Mouse (Mus musculus) midbrain, embryonic 16.5 days (tissue): Measurements from ENCODE around the gene Suz12. TPM values are rescaled to one million over a fixed set of nuclear protein-coding genes. Genes with fewer than 3 reads are reported as not detected.
"Not testable (repeated sequence)": the region's sequence is repeated elsewhere in the genome, so short reads cannot be mapped to it uniquely, and the experiment has no call there.

ENCODE experiments used
- ATAC-seq: fragments of 200-750 bp; cut with Nextera tagmentation; 2 replicates; pipeline ENCODE4 v1.8.0; 2017; ENCODE audit warnings: moderate TSS enrichment
- H3K27ac ChIP-seq: fragments of 300-500 bp; sonication (generic); 2 replicates; pipeline ENCODE4 v1.5.1; 2014; ENCODE audit warnings: mild to moderate bottlenecking, low read length, mixed read lengths
- H3K27me3 ChIP-seq: fragments of 300-500 bp; sonication (generic); 2 replicates; pipeline ENCODE4 v1.6.1; 2014; ENCODE audit warnings: low read depth, low read length, mixed read lengths; ENCODE audit not compliant: control insufficient read depth, insufficient read depth
- H3K36me3 ChIP-seq: fragments of 300-500 bp; sonication (generic); 2 replicates; pipeline ENCODE4 v1.6.1; 2014; ENCODE audit warnings: mild to moderate bottlenecking, low read length, moderate library complexity, mixed read lengths; ENCODE audit not compliant: control insufficient read depth, insufficient read depth
- H3K4me1 ChIP-seq: fragments of 300-500 bp; sonication (generic); 2 replicates; pipeline ENCODE4 v1.6.1; 2014; ENCODE audit warnings: mild to moderate bottlenecking, low read length, mixed read lengths; ENCODE audit not compliant: control insufficient read depth, insufficient read depth
- H3K4me2 ChIP-seq: fragments of 300-500 bp; sonication (generic); 2 replicates; pipeline ENCODE4 v1.6.1; 2014; ENCODE audit warnings: mild to moderate bottlenecking, low read length, mixed read lengths
- H3K4me3 ChIP-seq: fragments of 300-500 bp; sonication (generic); 2 replicates; pipeline ENCODE4 v1.5.1; 2014; ENCODE audit warnings: low read depth, mild to moderate bottlenecking, low read length, moderate library complexity, mixed read lengths
- H3K9ac ChIP-seq: fragments of 300-500 bp; sonication (generic); 2 replicates; pipeline ENCODE4 v1.6.1; 2014; ENCODE audit warnings: low read depth, low read length, mixed read lengths
- H3K9me3 ChIP-seq: fragments of 300-500 bp; sonication (generic); replicated peaks from 2 replicates; pipeline ENCODE4 v1.6.1; 2014; ENCODE audit warnings: mild to moderate bottlenecking, low read length, mixed read lengths; ENCODE audit not compliant: control insufficient read depth, poor library complexity, severe bottlenecking
- WGBS: fragments of 180-500 bp; shearing (Covaris S2); extraction: QIAGEN DNeasy Blood & Tissue Kit; methylation state at CpG from one replicate; pipeline ENCODE4 v1.1.7; 2014; 5-methylcytosine and 5-hydroxymethylcytosine counted together
- polyA plus RNA-seq: library from polyadenylated mRNA; unstranded; fragments of >200 nt; fragmentation: Nextera tagmentation; extraction: Ambion mirVana; gene quantifications from 2 replicates; pipeline ENCODE4 v1.2.1, GENCODE M21; 2015

Gene Suz12
- polyA plus RNA-seq, 1 experiment from 2014 or later, result 11.7 TPM

GRCm38 (mm10) chr11:79965896-79966295, 27.0 kb upstream of the Suz12 start:
- Histone ChIP-seq H3K4me2 (no peak overlapping the region), H3K4me1 (peaks cover 7% of the 10 kb centered on the region), H3K36me3 (no peaks in the 10 kb centered on the region), H3K27ac (no peak overlapping the region), H3K27me3 (no peaks in the 10 kb centered on the region), H3K4me3 (no peak overlapping the region), H3K9me3 (no peaks in the 10 kb centered on the region), H3K9ac (no peak overlapping the region)
- WGBS, result 64% methylated on average over 8 of the region's 8 CpGs
- no peak for ATAC-seq

DNA sequence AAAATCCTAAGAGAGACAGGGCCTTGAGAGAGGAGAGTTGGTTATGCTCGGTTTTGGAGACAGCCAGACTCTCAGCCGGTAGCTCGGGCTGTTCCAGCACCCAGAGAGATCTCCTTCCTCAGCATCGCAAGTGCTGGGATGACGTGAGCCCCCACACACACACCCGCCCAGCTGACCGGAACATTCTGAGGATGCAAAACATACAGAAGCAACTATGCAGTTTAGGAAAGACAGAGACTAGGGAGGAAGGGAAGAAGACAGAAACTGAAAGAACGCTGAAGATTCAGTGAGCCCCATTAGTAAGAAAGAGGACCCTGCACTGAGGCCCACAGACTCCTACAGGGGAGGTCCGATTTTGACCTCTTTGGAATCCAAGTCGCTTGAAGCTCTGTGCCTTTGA, 25.2 kb upstream of the Suz12 start:
- H3K4me1 ChIP-seq, result no peaks in the 10 kb centered on the region
- no peak for ATAC-seq
- no peak overlapping the region for H3K27ac ChIP-seq
- no peak overlapping the region for H3K4me3 ChIP-seq
- 78% methylated on average over 10 of the region's 10 CpGs for WGBS
- no peak overlapping the region for H3K9ac ChIP-seq
- H3K27me3 ChIP-seq, result no peaks in the 10 kb centered on the region
- no peaks in the 10 kb centered on the region for H3K36me3 ChIP-seq
- H3K4me2 ChIP-seq, result no peak overlapping the region
- H3K9me3 ChIP-seq, result no peaks in the 10 kb centered on the region

DNA sequence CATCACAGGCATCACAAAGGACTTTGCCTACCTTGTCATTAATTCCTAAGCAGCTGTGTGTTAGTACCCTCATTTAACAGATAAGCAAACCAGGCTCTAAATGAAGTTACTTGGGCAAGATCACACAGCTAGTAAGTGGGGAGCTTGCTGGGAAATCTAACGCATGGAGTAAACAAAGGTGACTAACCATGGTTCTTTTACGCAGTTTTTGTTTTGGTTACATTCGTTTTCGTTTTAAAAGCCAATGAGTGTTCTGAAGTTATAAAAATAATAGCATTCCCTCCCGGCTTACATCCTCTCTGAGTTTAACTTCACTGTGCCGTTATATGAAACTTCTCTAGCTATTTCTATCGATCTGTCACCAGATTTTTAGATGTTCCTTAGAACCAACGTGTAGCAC, 19.8 kb upstream of the Suz12 start:
- H3K27ac ChIP-seq, result no peak overlapping the region

GRCm38 (mm10) chr11:79973626-79974476, 19.1 kb upstream of the Suz12 start:
- H3K27ac ChIP-seq, result no peak overlapping the region; the same call in 1 of the 2 replicates
- ATAC-seq, result peak; percentile 60
- under 1% methylated on average over 41 of the region's 41 CpGs for WGBS

More for the DNA sequence above, 19.8 kb upstream of the Suz12 start:
- Histone ChIP-seq H3K36me3 (no peaks in the 10 kb centered on the region), H3K9ac (no peak overlapping the region), H3K4me3 (peak overlapping the region; percentile 51), H3K4me1 (peaks cover 10% of the 10 kb centered on the region), H3K4me2 (peak overlapping the region; percentile 73), H3K27me3 (no peaks in the 10 kb centered on the region; the same call in 1 of the 2 replicates), H3K9me3 (no peaks in the 10 kb centered on the region)
- ATAC-seq, result no peak
- 16% methylated on average over 8 of the region's 8 CpGs for WGBS

DNA sequence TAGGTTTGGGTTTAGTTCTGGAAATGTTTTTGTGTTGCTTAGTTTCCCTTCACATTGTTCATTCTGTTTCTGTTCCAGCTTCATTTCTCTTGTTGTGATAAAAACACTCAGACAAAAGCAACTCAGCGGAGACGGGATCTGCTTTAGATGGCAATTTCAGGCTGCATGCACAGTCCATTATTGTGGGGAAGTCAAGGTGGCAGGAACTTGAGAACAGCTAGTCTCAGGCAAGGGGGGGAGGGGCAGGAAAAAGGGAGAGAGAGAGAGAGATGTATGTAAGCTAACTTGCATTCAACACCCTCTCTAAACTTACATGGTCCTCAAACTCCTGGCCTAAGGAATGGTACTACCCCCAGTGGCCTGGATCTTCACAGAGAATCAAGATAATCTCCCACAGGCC, 17.5 kb upstream of the Suz12 start:
- Histone ChIP-seq H3K9me3 (no peaks in the 10 kb centered on the region), H3K27me3 (no peaks in the 10 kb centered on the region; the same call in 1 of the 2 replicates), H3K4me1 (peaks cover 10% of the 10 kb centered on the region), H3K36me3 (no peaks in the 10 kb centered on the region), H3K9ac (no peak overlapping the region), H3K27ac (no peak overlapping the region), H3K4me2 (no peak overlapping the region), H3K4me3 (no peak overlapping the region)
- 48% methylated on average over 2 of the region's 2 CpGs for WGBS
- ATAC-seq, result no peak

More at GRCm38 (mm10) chr11:79973626-79974476, 19.1 kb upstream of the Suz12 start:
- Histone ChIP-seq H3K4me1 (peaks cover 10% of the 10 kb centered on the region), H3K9me3 (no peaks in the 10 kb centered on the region), H3K9ac (peak overlapping the region; percentile 70), H3K4me3 (peak overlapping the region; percentile 51), H3K36me3 (no peaks in the 10 kb centered on the region), H3K4me2 (peak overlapping the region; percentile 73), H3K27me3 (no peaks in the 10 kb centered on the region; the same call in 1 of the 2 replicates)

GRCm38 (mm10) chr11:79976222-79976621, 16.7 kb upstream of the Suz12 start:
- no peak for ATAC-seq
- no peaks in the 10 kb centered on the region for H3K36me3 ChIP-seq
- no peak overlapping the region for H3K4me3 ChIP-seq
- H3K9ac ChIP-seq, result no peak overlapping the region
- 95% methylated on average over 1 of the region's 1 CpGs for WGBS
- no peaks in the 10 kb centered on the region for H3K9me3 ChIP-seq
- no peak overlapping the region for H3K4me2 ChIP-seq
- no peaks in the 10 kb centered on the region; the same call in 1 of the 2 replicates for H3K27me3 ChIP-seq
- peaks cover 10% of the 10 kb centered on the region for H3K4me1 ChIP-seq
- H3K27ac ChIP-seq, result no peak overlapping the region

DNA sequence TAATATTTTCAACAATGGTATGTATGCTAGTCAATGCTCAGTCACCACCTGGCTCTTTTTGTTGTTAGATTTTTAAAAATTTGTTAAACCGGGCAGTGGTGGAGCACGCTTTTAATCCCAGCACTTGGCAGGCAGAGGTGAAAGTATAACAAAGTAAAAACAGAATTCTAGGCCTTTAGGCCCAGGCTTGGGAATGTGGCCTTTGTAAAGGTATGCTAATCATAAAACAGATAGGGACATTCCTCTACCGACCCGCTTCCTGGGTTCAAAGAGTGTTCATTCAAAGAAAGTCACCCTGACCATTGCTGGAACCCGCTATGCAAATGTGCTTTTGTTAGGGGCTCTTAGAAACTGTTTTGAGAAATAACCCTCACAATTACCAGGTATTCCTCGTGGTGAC, 16.3 kb upstream of the Suz12 start:
- H3K4me1 ChIP-seq, H3K9me3 ChIP-seq, H3K27me3 ChIP-seq, H3K4me2 ChIP-seq, H3K4me3 ChIP-seq, H3K27ac ChIP-seq, ATAC-seq, H3K9ac ChIP-seq, H3K36me3 ChIP-seq: not testable (repeated sequence)
- WGBS, result 75% methylated on average over 6 of the region's 6 CpGs

DNA sequence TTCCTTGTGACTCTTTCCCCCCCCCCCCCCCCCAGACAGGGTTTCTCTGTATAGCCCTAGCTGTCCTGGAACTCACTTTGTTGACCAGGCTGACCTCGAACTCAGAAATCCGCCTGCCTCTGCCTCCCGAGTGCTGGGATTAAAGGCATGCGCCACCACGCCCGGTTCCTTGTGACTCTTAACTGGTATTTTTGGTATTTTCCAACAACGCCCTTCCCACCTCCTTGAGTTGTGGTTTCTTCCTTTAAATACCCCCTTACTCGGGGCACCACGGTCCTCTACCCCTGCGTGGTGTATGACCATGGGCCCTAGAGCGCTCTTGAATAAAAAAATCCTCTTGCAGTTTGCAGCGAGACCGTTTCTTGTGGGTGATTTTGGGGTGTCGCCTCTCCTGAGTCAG, 15.8 kb upstream of the Suz12 start:
- not testable (repeated sequence) for H3K27ac ChIP-seq, H3K4me2 ChIP-seq, H3K27me3 ChIP-seq, H3K9me3 ChIP-seq, ATAC-seq, H3K4me3 ChIP-seq, H3K4me1 ChIP-seq, H3K9ac ChIP-seq, H3K36me3 ChIP-seq
- WGBS, result 92% methylated on average over 14 of the region's 14 CpGs

GRCm38 (mm10) chr11:79977747-79978146, 15.2 kb upstream of the Suz12 start:
- H3K36me3 ChIP-seq, H3K4me1 ChIP-seq, H3K4me2 ChIP-seq, H3K9ac ChIP-seq, H3K27ac ChIP-seq, H3K27me3 ChIP-seq, H3K4me3 ChIP-seq, H3K9me3 ChIP-seq, ATAC-seq: not testable (repeated sequence)
- 100% methylated on average over 3 of the region's 4 CpGs for WGBS
